Mouse (Mus musculus) brain, embryonic 14.5 days (tissue): ENCODE data around the gene Lasp1.

Experiments
- CTCF ChIP-seq: fragments of 200-500 bp; IDR thresholded peaks from 2 replicates; pipeline ENCODE4 v1.5.1; 2012; ENCODE audit warnings: inconsistent platforms, mild to moderate bottlenecking, moderate library complexity, borderline replicate concordance; ENCODE audit not compliant: insufficient read depth, insufficient read length; ENCODE audit errors: extremely low read depth
- POLR2A ChIP-seq: fragments of 200-500 bp; IDR thresholded peaks from 2 replicates; pipeline ENCODE4 v1.6.1; 2012; ENCODE audit warnings: mild to moderate bottlenecking, inconsistent platforms, borderline replicate concordance; ENCODE audit not compliant: poor library complexity, insufficient read depth, insufficient read length, severe bottlenecking; ENCODE audit errors: extremely low read depth

DNA sequence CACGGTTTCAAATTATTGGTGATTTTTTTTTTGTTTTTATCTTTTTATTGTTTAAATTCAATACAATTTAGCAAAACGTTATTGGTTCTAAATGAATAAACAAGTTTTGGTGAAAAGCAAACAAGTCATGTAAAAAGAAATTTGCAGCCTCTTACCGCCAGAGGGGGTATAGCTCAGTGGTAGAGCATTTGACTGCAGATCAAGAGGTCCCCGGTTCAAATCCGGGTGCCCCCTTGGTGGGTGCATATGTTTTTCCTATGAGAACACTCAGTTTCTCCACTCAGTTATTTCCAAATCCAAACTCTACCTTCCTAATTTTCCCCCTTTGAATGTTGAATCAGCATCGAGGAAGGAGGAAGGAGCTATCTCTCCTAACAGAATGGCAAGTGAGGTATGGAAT is 1.9 kb upstream of the Lasp1 start:
- TF ChIP-seq CTCF (peak; percentile 9; the same call in 1 of the 2 replicates), POLR2A (no peak)
